In genomic region chr8:22227061-22227877, GRCm38 (mm10) we compare ENCODE assay signal across 8 mouse cellular contexts. TPM values are rescaled to one million over a fixed set of nuclear protein-coding genes. Genes with fewer than 3 reads are reported as not detected.
A peak's percentile ranks its signal among the peaks of the same experiment; 100 is the strongest.
DNase-seq lines count a peak whose midpoint lies in the region; ATAC-seq and TF ChIP-seq lines count a peak whose summit lies in the region.

Gene Thsd1, plus strand, starts transcription at chr8:22227313.

- peak within 1 kb of the TSS; percentile 84 for H3K27ac ChIP-seq in heart, adult 2 months
- peak within 1 kb of the TSS; percentile 36 for H3K27ac ChIP-seq in lung, embryonic 14.5 days (ENCODE audit: low read depth)
- H3K27ac ChIP-seq in olfactory bulb, adult 2 months (ENCODE audit: insufficient read depth, low read depth, low read length) = no peak within 1 kb of the TSS

- peak within 1 kb of the TSS; percentile 90 for H3K4me2 ChIP-seq in lung, embryonic 14.5 days

- peak within 1 kb of the TSS; percentile 60 for H3K9ac ChIP-seq in heart, adult 2 months (ENCODE audit: low read depth, low read length)
- H3K9ac ChIP-seq in lung, embryonic 14.5 days = peak within 1 kb of the TSS; percentile 54

- WGBS in heart, adult 2 months = 2% methylated on average over 39 of the region's 39 CpGs
- under 1% methylated on average over 39 of the region's 39 CpGs for WGBS in lung, embryonic 14.5 days
- WGBS in olfactory bulb, adult 2 months = 2% methylated on average over 39 of the region's 39 CpGs

- H3K36me3 ChIP-seq in heart, adult 2 months (ENCODE audit: control insufficient read depth, insufficient read depth, low read length) = peaks cover 9% of the 10 kb centered on the region; the same call in 1 of the 2 replicates
- 0 out of 2 replicates have a peak, but pooled peaks cover 3% of the 10 kb centered on the region for H3K36me3 ChIP-seq in lung, embryonic 14.5 days (ENCODE audit: insufficient read depth)

- no peaks in the 10 kb centered on the region for H3K27me3 ChIP-seq in heart, adult 2 months (ENCODE audit: control insufficient read depth, insufficient read depth, low read length)
- H3K27me3 ChIP-seq in lung, embryonic 14.5 days (ENCODE audit: insufficient read depth, low read length) = no peaks in the 10 kb centered on the region

- intact Hi-C loops in heart, adult 2 months (cut with DNase I) = no loop called here

- peaks cover 4% of the 10 kb centered on the region for H3K4me1 ChIP-seq in heart, adult 2 months (ENCODE audit: control insufficient read depth, insufficient read depth, low read length)
- no peaks in the 10 kb centered on the region for H3K4me1 ChIP-seq in lung, embryonic 14.5 days (ENCODE audit: insufficient read depth)
- H3K4me1 ChIP-seq in olfactory bulb, adult 2 months (ENCODE audit: control insufficient read depth, insufficient read depth, low read length) = peaks cover 8% of the 10 kb centered on the region

- peak; percentile 59 for TF ChIP-seq EP300 in heart, adult 2 months (IDR thresholded peaks at IDR 0.05; ENCODE audit: insufficient read depth, low read depth, low read length)

- no peaks in the 10 kb centered on the region; the same call in 1 of the 2 replicates for H3K79me2 ChIP-seq in heart, adult 2 months (replicated peaks; ENCODE audit: control insufficient read depth, insufficient read depth, low read length)

- H3K4me3 ChIP-seq in heart, adult 2 months = peak within 1 kb of the TSS; percentile 36
- H3K4me3 ChIP-seq in lung, embryonic 14.5 days (ENCODE audit: low read depth, low read length) = peak within 1 kb of the TSS; percentile 56
- peak within 1 kb of the TSS; percentile 56 for H3K4me3 ChIP-seq in olfactory bulb, adult 2 months (ENCODE audit: insufficient read depth, low read depth, low read length)

- no peak for TF ChIP-seq CTCF in heart, adult 2 months (IDR thresholded peaks at IDR 0.05)
- TF ChIP-seq CTCF in lung, embryonic 14.5 days (IDR thresholded peaks at IDR 0.05; ENCODE audit: low read depth) = no peak
- TF ChIP-seq CTCF in olfactory bulb, adult 2 months (IDR thresholded peaks at IDR 0.05; ENCODE audit: insufficient read depth, low read depth, low read length) = no peak

- TF ChIP-seq POLR2A in heart, adult 2 months (IDR thresholded peaks at IDR 0.05; ENCODE audit: insufficient read depth, low read depth, low read length) = peak; percentile 61
- no peak for TF ChIP-seq POLR2A in olfactory bulb, adult 2 months (IDR thresholded peaks at IDR 0.05; ENCODE audit: insufficient read depth, low read depth, low read length)

- peak; percentile 89 for ATAC-seq in lung, embryonic 14.5 days (ENCODE audit: insufficient read depth)

- DNase-seq in 3134 (ENCODE audit: extremely low read depth, insufficient read length, low spot score) (peak; percentile 7), MN1 (ENCODE audit: low spot score) (peak; percentile 64)
- DNase-seq in embryo, embryonic 11 days = peak; percentile 82
- peak; percentile 83 to 87 for DNase-seq in heart, adult 2 months
- DNase-seq in kidney, adult 11 months = peak; percentile 64
- DNase-seq in lung, embryonic 14.5 days = peak; percentile 83
- peak; percentile 47 to 67 for DNase-seq in urinary bladder, postnatal 36 days (ENCODE audit: low spot score in 2 of 2)

- no peaks in the 10 kb centered on the region for H3K9me3 ChIP-seq in lung, embryonic 14.5 days (ENCODE audit: low read depth, low read length)

RNA-seq across cellular contexts. Expression of gene Thsd1, which starts in this region (rescaled TPM):
- 1 to 10 TPM; 4.8 TPM for total RNA-seq in heart, adult 2 months (2021)
- 4.4 and 6.2 TPM in 2 replicates for polyA plus RNA-seq in heart, adult 2 months (2012; rRNA removed)
- polyA plus RNA-seq in lung, embryonic 14.5 days (2014; fragmentation: Nextera tagmentation; extraction: Ambion mirVana) = 32.5 and 33.6 TPM in 2 replicates
- not detected in 2 replicates for polyA plus RNA-seq in olfactory bulb, adult 2 months (2012; ENCODE audit: insufficient read depth, insufficient read length, low replicate concordance, missing spikeins)

Comparison
In these comparisons a context has a peak if more than half of its experiments do, and no peak if none do; other contexts are left out.
1. DNase-seq: peak in every context shown above with its lines; median percentile 85 in heart, adult 2 months; 83 in lung, embryonic 14.5 days; 82 in embryo, embryonic 11 days; 64 in MN1; 64 in kidney, adult 11 months; 57 in urinary bladder, postnatal 36 days; 7 in 3134.